Mouse (Mus musculus) forebrain, embryonic 13.5 days (tissue): ENCODE results near the gene Idh3a. TPM values are rescaled to one million over a fixed set of nuclear protein-coding genes. Genes with fewer than 3 reads are reported as not detected.
"Not testable (repeated sequence)": the region's sequence is repeated elsewhere in the genome, so short reads cannot be mapped to it uniquely, and the experiment has no call there.

ENCODE experiments used
- ATAC-seq: fragments of 200-750 bp; cut with Nextera tagmentation; 2 replicates; pipeline ENCODE4 v1.8.0; 2017
- H3K27ac ChIP-seq: fragments of 300-500 bp; sonication (generic); 2 replicates; pipeline ENCODE4 v1.5.1; 2015; ENCODE audit warnings: inconsistent platforms, mild to moderate bottlenecking, moderate library complexity
- H3K27me3 ChIP-seq: fragments of 300-500 bp; sonication (generic); 2 replicates; pipeline ENCODE4 v1.6.1; 2015; ENCODE audit warnings: mild to moderate bottlenecking, inconsistent platforms
- H3K36me3 ChIP-seq: fragments of 300-500 bp; sonication (generic); 2 replicates; pipeline ENCODE4 v1.6.1; 2015; ENCODE audit warnings: mild to moderate bottlenecking, inconsistent platforms; ENCODE audit not compliant: poor library complexity, severe bottlenecking
- H3K4me1 ChIP-seq: fragments of 300-500 bp; sonication (generic); 2 replicates; pipeline ENCODE4 v1.6.1; 2015; ENCODE audit warnings: inconsistent platforms
- H3K4me2 ChIP-seq: fragments of 300-500 bp; sonication (generic); 2 replicates; pipeline ENCODE4 v1.6.1; 2015; ENCODE audit warnings: inconsistent platforms, mild to moderate bottlenecking, moderate library complexity
- H3K4me3 ChIP-seq: fragments of 300-500 bp; sonication (generic); 2 replicates; pipeline ENCODE4 v1.5.1; 2015; ENCODE audit warnings: mild to moderate bottlenecking, inconsistent platforms
- H3K9ac ChIP-seq: fragments of 300-500 bp; sonication (generic); 2 replicates; pipeline ENCODE4 v1.6.1; 2015; ENCODE audit warnings: mild to moderate bottlenecking, inconsistent platforms
- H3K9me3 ChIP-seq: fragments of 300-500 bp; sonication (generic); replicated peaks from 2 replicates; pipeline ENCODE4 v1.6.1; 2016; ENCODE audit warnings: inconsistent platforms
- WGBS: fragments of 180-500 bp; shearing (Covaris S2); methylation state at CpG from one replicate; pipeline ENCODE4 v1.1.7; 2015; 5-methylcytosine and 5-hydroxymethylcytosine counted together
- polyA plus RNA-seq: library from polyadenylated mRNA; unstranded; fragments of >200 nt; fragmentation: Nextera tagmentation; extraction: Ambion mirVana; gene quantifications from 2 replicates; pipeline ENCODE4 v1.2.1, GENCODE M21; 2015

Idh3a gene
- polyA plus RNA-seq, 1 experiment from 2014 or later = 127 TPM

GRCm38 (mm10) chr9:54558731-54559130 is 27.4 kb upstream of the Idh3a start:
- no peaks in the 10 kb centered on the region; the same call in 1 of the 2 replicates for H3K27me3 ChIP-seq
- WGBS = 84% methylated on average over 8 of the region's 8 CpGs
- peaks cover 8% of the 10 kb centered on the region for H3K4me1 ChIP-seq
- ATAC-seq = no peak
- H3K9me3 ChIP-seq = no peaks in the 10 kb centered on the region
- H3K4me3 ChIP-seq = no peak overlapping the region
- no peaks in the 10 kb centered on the region for H3K36me3 ChIP-seq
- no peak overlapping the region for H3K4me2 ChIP-seq
- no peak overlapping the region for H3K27ac ChIP-seq
- no peak overlapping the region for H3K9ac ChIP-seq

- H3K4me2 ChIP-seq = peak within 1 kb of the TSS; percentile 73
- no peaks in the 10 kb centered on the region for H3K9me3 ChIP-seq
- no peak within 1 kb of the TSS for H3K27ac ChIP-seq
- peak within 1 kb of the TSS; percentile 53 for H3K4me3 ChIP-seq
- no peaks in the 10 kb centered on the region; the same call in 1 of the 2 replicates for H3K27me3 ChIP-seq
- H3K36me3 ChIP-seq = no peaks in the 10 kb centered on the region
- ATAC-seq = peak; percentile 97
- peak within 1 kb of the TSS; percentile 70 for H3K9ac ChIP-seq
- H3K4me1 ChIP-seq = peaks cover 8% of the 10 kb centered on the region
- WGBS = under 1% methylated on average over 52 of the region's 54 CpGs
Measured at GRCm38 (mm10) chr9:54559771-54560471, 26.2 kb upstream of the Idh3a start, which contains the start of gene Cib2. Gene Cib2, minus strand, starts transcription at chr9:54560218.

- no peak for ATAC-seq
- 90% methylated on average over 8 of the region's 8 CpGs for WGBS
- Histone ChIP-seq H3K4me2 (peak overlapping the region; percentile 73), H3K4me1 (peaks cover 8% of the 10 kb centered on the region), H3K36me3 (no peaks in the 10 kb centered on the region), H3K27me3 (no peaks in the 10 kb centered on the region; the same call in 1 of the 2 replicates), H3K4me3 (no peak overlapping the region), H3K9me3 (no peaks in the 10 kb centered on the region), H3K9ac (no peak overlapping the region), H3K27ac (no peak overlapping the region)
Measured at GRCm38 (mm10) chr9:54560831-54561601, 25.1 kb upstream of the Idh3a start.

GRCm38 (mm10) chr9:54566958-54567357 is 19.2 kb upstream of the Idh3a start:
- Histone ChIP-seq H3K4me3 (no peak overlapping the region), H3K9me3 (no peaks in the 10 kb centered on the region), H3K27me3 (no peaks in the 10 kb centered on the region), H3K36me3 (no peaks in the 10 kb centered on the region), H3K4me1 (no peaks in the 10 kb centered on the region), H3K4me2 (no peak overlapping the region), H3K9ac (no peak overlapping the region), H3K27ac (no peak overlapping the region)
- no peak for ATAC-seq
- 58% methylated on average over 4 of the region's 4 CpGs for WGBS

GRCm38 (mm10) chr9:54568732-54569131 is 17.4 kb upstream of the Idh3a start:
- no peak overlapping the region for H3K4me3 ChIP-seq
- 45% methylated on average over 2 of the region's 2 CpGs for WGBS
- no peaks in the 10 kb centered on the region for H3K36me3 ChIP-seq
- no peak overlapping the region for H3K27ac ChIP-seq
- no peak for ATAC-seq
- H3K4me2 ChIP-seq = no peak overlapping the region
- H3K4me1 ChIP-seq = no peaks in the 10 kb centered on the region
- no peaks in the 10 kb centered on the region for H3K9me3 ChIP-seq
- no peaks in the 10 kb centered on the region for H3K27me3 ChIP-seq
- H3K9ac ChIP-seq = no peak overlapping the region

GRCm38 (mm10) chr9:54571130-54571839 is 14.8 kb upstream of the Idh3a start:
- Histone ChIP-seq H3K4me1 (no peaks in the 10 kb centered on the region), H3K9me3 (no peaks in the 10 kb centered on the region), H3K4me2 (no peak overlapping the region), H3K36me3 (no peaks in the 10 kb centered on the region), H3K27me3 (no peaks in the 10 kb centered on the region), H3K4me3 (no peak overlapping the region), H3K27ac (no peak overlapping the region), H3K9ac (no peak overlapping the region)
- no peak for ATAC-seq
- WGBS = 86% methylated on average over 9 of the region's 9 CpGs

- ATAC-seq = no peak
- Histone ChIP-seq H3K9ac (no peak overlapping the region), H3K9me3 (0 out of 2 replicates have a peak, but pooled peaks cover 3% of the 10 kb centered on the region)
Measured at GRCm38 (mm10) chr9:54583712-54584111, 2.4 kb upstream of the Idh3a start.

GRCm38 (mm10) chr9:54584127-54584526 is 2.0 kb upstream of the Idh3a start:
- not testable (repeated sequence) for H3K36me3 ChIP-seq, H3K9ac ChIP-seq, H3K27ac ChIP-seq, H3K4me2 ChIP-seq, ATAC-seq, H3K27me3 ChIP-seq, H3K4me3 ChIP-seq, H3K9me3 ChIP-seq
- WGBS = 90% methylated on average over 2 of the region's 2 CpGs
- H3K4me1 ChIP-seq = peaks cover 23% of the 10 kb centered on the region

More at GRCm38 (mm10) chr9:54583712-54584111, 2.4 kb upstream of the Idh3a start:
- no peak overlapping the region for H3K4me2 ChIP-seq
- WGBS = 66% methylated on average over 1 of the region's 1 CpGs
- peaks cover 20% of the 10 kb centered on the region for H3K4me1 ChIP-seq
- H3K27me3 ChIP-seq = no peaks in the 10 kb centered on the region
- no peak overlapping the region for H3K27ac ChIP-seq
- H3K4me3 ChIP-seq = no peak overlapping the region
- H3K36me3 ChIP-seq = no peaks in the 10 kb centered on the region

- no peak overlapping the region; the same call in 1 of the 2 replicates for H3K27ac ChIP-seq
Measured at GRCm38 (mm10) chr9:54585839-54586198, 315 bp upstream of the Idh3a start.

GRCm38 (mm10) chr9:54587863-54588262 is 1.7 kb downstream of the Idh3a start:
- H3K27me3 ChIP-seq = no peaks in the 10 kb centered on the region
- H3K27ac ChIP-seq = no peak overlapping the region
- peaks cover 21% of the 10 kb centered on the region for H3K36me3 ChIP-seq
- H3K9ac ChIP-seq = peak overlapping the region; percentile 87; the same call in 1 of the 2 replicates
- peaks cover 23% of the 10 kb centered on the region for H3K4me1 ChIP-seq
- 0 out of 2 replicates have a peak overlapping the region, but pooled peaks have one; percentile 1 for H3K4me3 ChIP-seq
- peak overlapping the region; percentile 94 for H3K4me2 ChIP-seq
- no peaks in the 10 kb centered on the region for H3K9me3 ChIP-seq
- no peak for ATAC-seq
- 60% methylated on average over 4 of the region's 4 CpGs for WGBS

More at GRCm38 (mm10) chr9:54585839-54586198, 315 bp upstream of the Idh3a start:
- ATAC-seq = peak; percentile 52
- Histone ChIP-seq H3K4me1 (peaks cover 23% of the 10 kb centered on the region), H3K4me2 (peak overlapping the region; percentile 94), H3K27me3 (no peaks in the 10 kb centered on the region), H3K9ac (no peak overlapping the region), H3K36me3 (peaks cover 6% of the 10 kb centered on the region), H3K4me3 (peak overlapping the region; percentile 88), H3K9me3 (no peaks in the 10 kb centered on the region)
- 36% methylated on average over 5 of the region's 5 CpGs for WGBS

- not testable (repeated sequence) for H3K4me2 ChIP-seq, ATAC-seq, H3K27ac ChIP-seq, H3K4me1 ChIP-seq, H3K9me3 ChIP-seq, H3K27me3 ChIP-seq, H3K9ac ChIP-seq, H3K4me3 ChIP-seq
- peaks cover 76% of the 10 kb centered on the region for H3K36me3 ChIP-seq
- 73% methylated on average over 4 of the region's 4 CpGs for WGBS
Measured at GRCm38 (mm10) chr9:54593652-54594051, 7.5 kb downstream of the Idh3a start.
